23 mouse cellular contexts compared by ENCODE assay signal in the genomic region with DNA sequence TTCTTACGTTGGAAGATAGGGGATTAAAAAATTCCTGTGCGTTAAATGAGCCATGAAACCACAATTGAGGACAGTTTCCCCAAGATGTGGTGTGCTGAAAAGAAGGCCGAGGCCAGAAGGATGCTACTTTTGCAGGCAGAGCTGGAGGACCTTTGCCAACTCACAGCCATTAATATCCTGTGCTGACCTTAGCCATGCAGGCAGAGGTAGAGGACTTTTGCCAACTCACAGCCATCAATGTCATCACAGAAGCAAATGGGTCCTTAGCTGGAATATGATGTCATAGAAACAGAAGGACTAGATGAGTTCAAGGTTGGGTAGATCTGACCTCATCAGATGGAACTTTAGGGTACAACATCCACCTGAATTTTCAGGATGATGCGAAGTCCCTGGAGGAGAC. TPM values are rescaled to one million over a fixed set of nuclear protein-coding genes. Genes with fewer than 3 reads are reported as not detected.
"Had no signal": no experiment of that assay in that cellular context is flagged by ENCODE, and none has a peak within 500 bp of the region (broad histone marks: within the 10 kb centered on the region; RNA-seq: fewer than 3 reads in every experiment).

No protein-coding gene starts in this region.

- H3K27me3 ChIP-seq: limb, embryonic 12.5 days; limb, embryonic 15.5 days; midbrain, embryonic 12.5 days; midbrain, embryonic 15.5 days; neural tube, embryonic 12.5 days; neural tube, embryonic 15.5 days; stomach, embryonic 15.5 days had no signal

- H3K9me3 ChIP-seq: limb, embryonic 12.5 days; limb, embryonic 15.5 days; midbrain, embryonic 12.5 days; midbrain, embryonic 15.5 days; neural tube, embryonic 12.5 days; neural tube, embryonic 15.5 days; stomach, embryonic 15.5 days had no signal

- H3K4me3 ChIP-seq: left cerebral cortex, adult 2 months; limb, embryonic 12.5 days; limb, embryonic 15.5 days; midbrain, embryonic 12.5 days; midbrain, embryonic 15.5 days; neural tube, embryonic 12.5 days; neural tube, embryonic 15.5 days; stomach, embryonic 15.5 days had no signal

- H3K36me3 ChIP-seq: limb, embryonic 12.5 days; limb, embryonic 15.5 days; midbrain, embryonic 12.5 days; midbrain, embryonic 15.5 days; neural tube, embryonic 12.5 days; neural tube, embryonic 15.5 days; stomach, embryonic 15.5 days had no signal

- H3K9ac ChIP-seq: limb, embryonic 12.5 days; limb, embryonic 15.5 days; liver, embryonic 14.5 days; liver, postnatal 0 days; lung, embryonic 14.5 days; midbrain, embryonic 12.5 days; midbrain, embryonic 15.5 days; neural tube, embryonic 12.5 days; neural tube, embryonic 15.5 days; stomach, embryonic 15.5 days had no signal

- H3K4me1 ChIP-seq: limb, embryonic 12.5 days; limb, embryonic 15.5 days; midbrain, embryonic 12.5 days; midbrain, embryonic 15.5 days; neural tube, embryonic 12.5 days; neural tube, embryonic 15.5 days; stomach, embryonic 15.5 days had no signal

- DNase-seq: kidney, postnatal 10 days; kidney, postnatal 36 days; layer of hippocampus, postnatal 36 days; left cerebral cortex, postnatal 4 days; liver, postnatal 0 days; lung, embryonic 14.5 days; retina, postnatal 1 day; right cerebral cortex, postnatal 25 days; spleen, adult 18-20 months; thymus, postnatal 36 days had no signal

- H3K4me2 ChIP-seq: limb, embryonic 12.5 days; limb, embryonic 15.5 days; liver, embryonic 11.5 days; lung, embryonic 14.5 days; midbrain, embryonic 12.5 days; midbrain, embryonic 15.5 days; neural tube, embryonic 12.5 days; neural tube, embryonic 15.5 days; stomach, embryonic 15.5 days had no signal

- ATAC-seq: liver, postnatal 0 days; lung, postnatal 0 days; midbrain, embryonic 15.5 days had no signal

- H3K27ac ChIP-seq: left cerebral cortex, adult 2 months; limb, embryonic 12.5 days; limb, embryonic 15.5 days; liver, embryonic 14.5 days; macrophage; midbrain, embryonic 12.5 days; midbrain, embryonic 15.5 days; neural tube, embryonic 12.5 days; neural tube, embryonic 15.5 days; stomach, embryonic 15.5 days had no signal

RNA-seq across cellular contexts. Expression of a gene that starts 43.3 kb away (rescaled TPM):
- total RNA-seq: megakaryocyte, adult 5-6 weeks had no signal
